Mouse (Mus musculus): ENCODE data around the gene Ces3a. TPM values are rescaled to one million over a fixed set of nuclear protein-coding genes. Genes with fewer than 3 reads are reported as not detected.

Gene Ces3a
- polyA plus RNA-seq, 1 experiment: 0.09 TPM

- Histone ChIP-seq H3K27me3 (replicated peaks; ENCODE audit: control insufficient read depth, insufficient read depth, low read length) (no peaks in the 10 kb centered on the region), H3K36me3 (ENCODE audit: control insufficient read depth, insufficient read depth, low read length) (no peaks in the 10 kb centered on the region), H3K4me1 (ENCODE audit: control insufficient read depth, insufficient read depth, low read length) (peaks cover 2% of the 10 kb centered on the region; the same call in 1 of the 2 replicates), H3K4me3 (ENCODE audit: insufficient read depth, low read depth, low read length) (no peak overlapping the region), H3K27ac (ENCODE audit: insufficient read depth, low read depth, low read length) (no peak overlapping the region)
- TF ChIP-seq POLR2A (IDR thresholded peaks at IDR 0.05; ENCODE audit: low read depth, low read length): no peak
- TF ChIP-seq CTCF (conservative IDR thresholded peaks at IDR 0.05; ENCODE audit: insufficient read depth, insufficient read length, low read depth, low read length): peak; percentile 51
- DNase-seq: peak; percentile 88
- WGBS: 20% methylated on average over 1 of the region's 1 CpGs
Measured at GRCm38 (mm10) chr8:105023087-105023486, 25.3 kb upstream of the Ces3a start.

- DNase-seq: peak; percentile 50
- H3K36me3 ChIP-seq (ENCODE audit: control insufficient read depth, insufficient read depth, low read length): no peaks in the 10 kb centered on the region
- WGBS: 64% methylated on average over 2 of the region's 2 CpGs
Measured at GRCm38 (mm10) chr8:105025050-105025449, 23.4 kb upstream of the Ces3a start.

DNA sequence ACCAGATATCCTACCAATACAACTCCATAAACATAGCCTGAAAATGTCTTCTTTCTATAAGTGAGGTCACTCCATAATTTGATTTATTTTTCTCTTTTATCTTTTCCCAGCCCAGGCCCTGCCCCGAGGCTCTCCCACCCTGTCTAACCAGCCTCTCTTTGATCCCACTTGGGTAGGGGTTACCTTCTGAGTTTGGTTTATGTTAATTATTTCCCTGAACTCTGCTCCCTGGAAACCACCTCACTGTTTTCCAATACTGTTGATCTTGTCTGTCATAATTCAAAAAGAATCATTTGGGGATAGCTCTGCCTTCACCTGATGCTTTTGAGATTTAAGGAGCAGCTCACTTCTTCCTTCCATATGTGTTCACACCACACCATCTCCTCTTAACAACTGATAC is 4.9 kb upstream of the Ces3a start:
- Histone ChIP-seq H3K27ac (ENCODE audit: insufficient read depth, low read depth, low read length) (no peak overlapping the region), H3K27me3 (replicated peaks; ENCODE audit: control insufficient read depth, insufficient read depth, low read length) (no peaks in the 10 kb centered on the region), H3K4me3 (ENCODE audit: insufficient read depth, low read depth, low read length) (no peak overlapping the region), H3K4me1 (ENCODE audit: control insufficient read depth, insufficient read depth, low read length) (no peaks in the 10 kb centered on the region), H3K36me3 (ENCODE audit: control insufficient read depth, insufficient read depth, low read length) (no peaks in the 10 kb centered on the region)
- 39% methylated on average over 1 of the region's 1 CpGs for WGBS
- DNase-seq: no peak
- no peak for TF ChIP-seq POLR2A (IDR thresholded peaks at IDR 0.05; ENCODE audit: low read depth, low read length)
- no peak for TF ChIP-seq CTCF (conservative IDR thresholded peaks at IDR 0.05; ENCODE audit: insufficient read depth, insufficient read length, low read depth, low read length)

More at GRCm38 (mm10) chr8:105025050-105025449, 23.4 kb upstream of the Ces3a start:
- peak; percentile 73 for TF ChIP-seq CTCF (conservative IDR thresholded peaks at IDR 0.05; ENCODE audit: insufficient read depth, insufficient read length, low read depth, low read length)
- no peak for TF ChIP-seq POLR2A (IDR thresholded peaks at IDR 0.05; ENCODE audit: low read depth, low read length)
- no peaks in the 10 kb centered on the region for H3K27me3 ChIP-seq (replicated peaks; ENCODE audit: control insufficient read depth, insufficient read depth, low read length)
- H3K4me3 ChIP-seq (ENCODE audit: insufficient read depth, low read depth, low read length): no peak overlapping the region
- H3K4me1 ChIP-seq (ENCODE audit: control insufficient read depth, insufficient read depth, low read length): peaks cover 2% of the 10 kb centered on the region; the same call in 1 of the 2 replicates
- no peak overlapping the region for H3K27ac ChIP-seq (ENCODE audit: insufficient read depth, low read depth, low read length)

DNA sequence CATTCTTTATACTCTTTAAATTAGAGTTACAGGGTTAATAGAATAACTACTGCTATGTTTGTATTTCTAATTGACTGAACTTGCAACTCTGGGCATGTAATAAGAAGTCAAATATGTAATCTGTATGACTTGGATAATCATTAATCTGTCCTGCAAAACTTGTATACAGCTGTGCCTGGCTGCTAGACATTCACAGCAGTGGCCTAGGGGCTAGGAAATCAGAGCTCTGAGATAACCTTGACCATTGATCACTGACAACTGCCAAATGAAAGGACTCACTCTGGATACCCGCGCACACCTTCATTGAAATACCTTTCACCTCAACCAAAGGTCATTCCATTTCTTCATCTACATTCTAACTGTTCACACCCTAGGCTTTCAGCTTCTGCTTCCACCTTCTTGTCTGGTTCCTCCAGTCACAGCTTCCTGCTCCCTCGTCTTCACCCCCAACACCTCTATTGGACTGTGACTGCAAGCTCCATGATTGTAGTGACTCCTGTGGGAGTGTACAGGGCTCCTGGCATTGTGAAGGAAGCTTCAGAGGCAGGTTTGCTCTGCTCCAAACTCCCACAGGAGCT is 2.5 kb upstream of the Ces3a start:
- H3K27me3 ChIP-seq (replicated peaks; ENCODE audit: control insufficient read depth, insufficient read depth, low read length): no peaks in the 10 kb centered on the region
- no peak for DNase-seq
- H3K4me1 ChIP-seq (ENCODE audit: control insufficient read depth, insufficient read depth, low read length): no peaks in the 10 kb centered on the region
- 65% methylated on average over 3 of the region's 3 CpGs for WGBS
- no peak overlapping the region for H3K4me3 ChIP-seq (ENCODE audit: insufficient read depth, low read depth, low read length)
- H3K36me3 ChIP-seq (ENCODE audit: control insufficient read depth, insufficient read depth, low read length): no peaks in the 10 kb centered on the region
- TF ChIP-seq CTCF (conservative IDR thresholded peaks at IDR 0.05; ENCODE audit: insufficient read depth, insufficient read length, low read depth, low read length): no peak
- no peak for TF ChIP-seq POLR2A (IDR thresholded peaks at IDR 0.05; ENCODE audit: low read depth, low read length)
- H3K27ac ChIP-seq (ENCODE audit: insufficient read depth, low read depth, low read length): no peak overlapping the region

DNA sequence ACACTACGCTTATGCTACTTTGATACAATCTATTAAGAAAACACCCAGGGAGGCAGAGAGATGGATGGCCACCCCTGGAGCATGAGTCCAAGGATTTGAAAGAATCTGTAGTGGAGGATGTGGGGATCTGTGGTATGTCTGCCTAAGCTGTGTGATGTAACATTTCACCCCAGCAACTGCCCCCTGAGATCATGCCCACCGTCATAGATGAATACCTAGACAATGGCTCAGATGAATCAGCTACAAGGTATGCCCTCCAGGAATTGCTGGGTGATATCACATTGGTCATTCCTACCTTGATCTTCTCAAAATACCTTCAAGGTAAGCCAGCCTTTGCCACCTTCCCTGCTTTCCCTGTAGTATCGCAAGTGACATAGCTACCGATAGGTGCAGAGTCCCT is 7.8 kb downstream of the Ces3a start:
- Histone ChIP-seq H3K4me1 (ENCODE audit: control insufficient read depth, insufficient read depth, low read length) (no peaks in the 10 kb centered on the region), H3K27me3 (replicated peaks; ENCODE audit: control insufficient read depth, insufficient read depth, low read length) (no peaks in the 10 kb centered on the region), H3K27ac (ENCODE audit: insufficient read depth, low read depth, low read length) (no peak overlapping the region), H3K4me3 (ENCODE audit: insufficient read depth, low read depth, low read length) (no peak overlapping the region), H3K36me3 (ENCODE audit: control insufficient read depth, insufficient read depth, low read length) (no peaks in the 10 kb centered on the region)
- TF ChIP-seq POLR2A (IDR thresholded peaks at IDR 0.05; ENCODE audit: low read depth, low read length) (no peak), CTCF (conservative IDR thresholded peaks at IDR 0.05; ENCODE audit: insufficient read depth, insufficient read length, low read depth, low read length) (no peak)
- DNase-seq: no peak
- 92% methylated on average over 4 of the region's 4 CpGs for WGBS

- Histone ChIP-seq H3K36me3 (ENCODE audit: control insufficient read depth, insufficient read depth, low read length) (no peaks in the 10 kb centered on the region), H3K27me3 (replicated peaks; ENCODE audit: control insufficient read depth, insufficient read depth, low read length) (no peaks in the 10 kb centered on the region), H3K4me3 (ENCODE audit: insufficient read depth, low read depth, low read length) (no peak overlapping the region), H3K27ac (ENCODE audit: insufficient read depth, low read depth, low read length) (no peak overlapping the region), H3K4me1 (ENCODE audit: control insufficient read depth, insufficient read depth, low read length) (no peaks in the 10 kb centered on the region)
- no peak for DNase-seq
- TF ChIP-seq POLR2A (IDR thresholded peaks at IDR 0.05; ENCODE audit: low read depth, low read length) (no peak), CTCF (conservative IDR thresholded peaks at IDR 0.05; ENCODE audit: insufficient read depth, insufficient read length, low read depth, low read length) (no peak)
Measured at GRCm38 (mm10) chr8:105060056-105060455, 11.7 kb downstream of the Ces3a start.

- peaks cover 19% of the 10 kb centered on the region; the same call in 1 of the 2 replicates for H3K4me1 ChIP-seq (ENCODE audit: control insufficient read depth, insufficient read depth, low read length)
- H3K27me3 ChIP-seq (replicated peaks; ENCODE audit: control insufficient read depth, insufficient read depth, low read length): no peaks in the 10 kb centered on the region
- H3K36me3 ChIP-seq (ENCODE audit: control insufficient read depth, insufficient read depth, low read length): no peaks in the 10 kb centered on the region
- TF ChIP-seq POLR2A (IDR thresholded peaks at IDR 0.05; ENCODE audit: low read depth, low read length) (no peak), CTCF (conservative IDR thresholded peaks at IDR 0.05; ENCODE audit: insufficient read depth, insufficient read length, low read depth, low read length) (peak; percentile 86)
- no peak overlapping the region for H3K4me3 ChIP-seq (ENCODE audit: insufficient read depth, low read depth, low read length)
- peak; percentile 83 for DNase-seq
- H3K27ac ChIP-seq (ENCODE audit: insufficient read depth, low read depth, low read length): no peak overlapping the region
- WGBS: 0% methylated on average over 1 of the region's 1 CpGs
Measured at GRCm38 (mm10) chr8:105066761-105067160, 18.4 kb downstream of the Ces3a start.

All from kidney, adult 2 months (tissue).